Mouse (Mus musculus) left cerebral cortex, adult 11 months (tissue): ENCODE data around the gene AU022751.
"Not testable (repeated sequence)": the region's sequence is repeated elsewhere in the genome, so short reads cannot be mapped to it uniquely, and the experiment has no call there.

Source experiments
- DNase-seq: peaks from one replicate; pipeline ENCODE4 v3.0.0; 2022; ENCODE audit warnings: low spot score

Gene AU022751

DNA sequence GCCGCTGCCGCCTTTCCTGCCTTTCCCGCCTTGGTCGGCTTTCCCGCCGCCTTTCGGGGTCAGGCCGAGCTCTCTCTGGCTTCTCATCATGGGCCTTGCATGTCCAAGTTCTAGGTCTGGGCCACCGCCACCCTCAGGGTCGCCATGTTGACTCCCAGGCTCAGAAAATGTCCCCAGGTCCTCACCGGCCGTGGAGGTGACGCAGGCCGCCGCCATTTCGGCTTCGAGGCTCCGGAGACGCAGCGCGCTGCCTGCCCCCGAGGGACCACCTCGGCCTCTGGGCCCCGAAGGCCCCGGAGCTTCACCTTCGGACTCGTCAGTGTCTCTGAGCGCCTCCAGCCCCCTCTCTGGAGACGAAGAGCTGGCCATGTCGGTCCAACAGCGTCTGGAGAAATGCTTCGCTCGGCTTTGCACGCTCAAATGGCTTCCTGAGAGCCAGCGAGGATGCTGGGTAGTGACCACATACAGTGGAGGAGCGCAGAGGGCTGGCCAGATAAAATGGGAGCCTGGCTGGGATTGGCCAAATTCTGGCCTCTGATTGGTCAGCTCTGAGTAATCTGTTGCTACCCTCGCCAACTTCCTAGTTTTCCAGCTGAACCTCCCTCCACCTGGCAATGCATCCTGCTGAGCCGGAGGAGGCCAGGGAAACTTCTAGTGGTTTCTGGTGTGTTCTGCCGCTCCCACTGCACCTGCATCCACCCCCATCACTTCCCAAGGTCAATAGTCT, at the start of gene AU022751:
TSS of gene AU022751 (minus strand) at position 466 of the 727 bp plus-strand sequence.
- DNase-seq: no peak

DNA sequence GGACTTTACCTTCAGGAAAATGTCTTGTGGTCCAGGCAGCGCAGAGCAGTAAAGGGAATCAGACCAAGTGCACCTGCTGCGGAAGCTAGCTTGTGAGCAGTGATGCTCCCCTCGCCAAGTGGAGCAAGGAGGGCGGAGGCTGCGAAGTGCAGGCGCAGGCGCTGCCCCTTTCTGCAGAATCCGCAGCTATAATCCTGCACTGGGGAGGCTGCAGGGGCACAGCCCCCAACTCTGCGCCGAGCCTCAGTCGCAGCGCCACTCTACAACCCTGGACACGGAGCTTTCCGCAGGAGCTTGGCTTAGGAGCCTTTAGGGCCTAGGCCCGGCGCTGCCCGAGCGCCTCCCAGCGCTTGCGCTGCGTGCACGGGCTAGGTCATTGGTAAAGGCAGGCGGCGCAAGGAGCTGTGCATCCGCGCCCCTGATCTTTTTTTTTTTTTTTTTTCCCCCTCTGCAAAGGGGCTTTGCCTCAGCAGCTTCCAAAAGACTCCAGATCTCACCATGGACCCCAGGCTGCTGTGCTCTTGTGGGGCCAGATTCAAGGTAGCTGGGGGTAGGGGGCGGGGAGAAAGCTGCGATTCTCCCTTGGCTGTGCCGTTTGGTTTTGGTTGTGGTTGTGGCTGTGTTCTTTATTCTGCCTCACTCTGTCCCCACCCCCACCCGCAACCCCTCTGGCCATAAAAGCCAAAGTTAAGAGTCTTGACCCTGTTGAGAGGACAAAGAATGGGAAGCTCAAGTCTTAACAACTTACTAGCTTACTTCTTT, 9.0 kb upstream of the AU022751 start:
- DNase-seq: peak; percentile 26

GRCm38 (mm10) chrX:6091547-6091946, 8.3 kb upstream of the AU022751 start:
- peak; percentile 4 for DNase-seq

GRCm38 (mm10) chrX:6061563-6061962, 21.7 kb downstream of the AU022751 start:
- no peak for DNase-seq

- DNase-seq: not testable (repeated sequence)
These were observed 35.1 kb downstream of the AU022751 start for GRCm38 (mm10) chrX:6047936-6048614.

GRCm38 (mm10) chrX:6047066-6047935, 35.9 kb downstream of the AU022751 start, which contains the start of gene Nudt11:
Gene Nudt11 (plus strand): TSS chrX:6047453.
- not testable (repeated sequence) for DNase-seq
